Mouse (Mus musculus): ENCODE measurements around the gene Rbp4. TPM values are rescaled to one million over a fixed set of nuclear protein-coding genes. Genes with fewer than 3 reads are reported as not detected.

Rbp4 gene
- polyA plus RNA-seq (2015; fragmentation: Nextera tagmentation; extraction: Ambion mirVana): 1,559 and 1,745 TPM in 2 replicates

GRCm38 (mm10) chr19:38125219-38125610 lies at the start of gene Rbp4:
Rbp4 (minus strand) TSS chr19:38125281.
- 44% methylated on average over 6 of the region's 6 CpGs for WGBS (ENCODE audit: insufficient replicate concordance)
- peak within 1 kb of the TSS; percentile 65 for H3K9ac ChIP-seq
- H3K4me3 ChIP-seq (replicated peaks): peak within 1 kb of the TSS; percentile 53
- no peak for DNase-seq
- no peaks in the 10 kb centered on the region for H3K9me3 ChIP-seq (replicated peaks)
- peaks cover 35% of the 10 kb centered on the region for H3K27me3 ChIP-seq
- H3K4me2 ChIP-seq: peak within 1 kb of the TSS; percentile 56
- no peaks in the 10 kb centered on the region for H3K36me3 ChIP-seq
- ATAC-seq (ENCODE audit: low read depth): peak; percentile 18; the same call in 1 of the 2 replicates
- H3K4me1 ChIP-seq (replicated peaks): peaks cover 4% of the 10 kb centered on the region; the same call in 1 of the 2 replicates
- H3K27ac ChIP-seq: peak within 1 kb of the TSS; percentile 91

- H3K27ac ChIP-seq: no peak overlapping the region
- H3K4me2 ChIP-seq: no peak overlapping the region
- H3K9me3 ChIP-seq (replicated peaks): no peaks in the 10 kb centered on the region
- no peak overlapping the region for H3K9ac ChIP-seq
- ATAC-seq (ENCODE audit: low read depth) (no peak), DNase-seq (no peak)
- H3K36me3 ChIP-seq: 0 out of 2 replicates have a peak, but pooled peaks cover 5% of the 10 kb centered on the region
- no peaks in the 10 kb centered on the region for H3K27me3 ChIP-seq
- 19% methylated on average over 2 of the region's 2 CpGs for WGBS (ENCODE audit: insufficient replicate concordance)
- H3K4me3 ChIP-seq (replicated peaks): no peak overlapping the region
- H3K4me1 ChIP-seq (replicated peaks): no peaks in the 10 kb centered on the region
Measured at GRCm38 (mm10) chr19:38164633-38165032, 39.6 kb upstream of the Rbp4 start.

DNA sequence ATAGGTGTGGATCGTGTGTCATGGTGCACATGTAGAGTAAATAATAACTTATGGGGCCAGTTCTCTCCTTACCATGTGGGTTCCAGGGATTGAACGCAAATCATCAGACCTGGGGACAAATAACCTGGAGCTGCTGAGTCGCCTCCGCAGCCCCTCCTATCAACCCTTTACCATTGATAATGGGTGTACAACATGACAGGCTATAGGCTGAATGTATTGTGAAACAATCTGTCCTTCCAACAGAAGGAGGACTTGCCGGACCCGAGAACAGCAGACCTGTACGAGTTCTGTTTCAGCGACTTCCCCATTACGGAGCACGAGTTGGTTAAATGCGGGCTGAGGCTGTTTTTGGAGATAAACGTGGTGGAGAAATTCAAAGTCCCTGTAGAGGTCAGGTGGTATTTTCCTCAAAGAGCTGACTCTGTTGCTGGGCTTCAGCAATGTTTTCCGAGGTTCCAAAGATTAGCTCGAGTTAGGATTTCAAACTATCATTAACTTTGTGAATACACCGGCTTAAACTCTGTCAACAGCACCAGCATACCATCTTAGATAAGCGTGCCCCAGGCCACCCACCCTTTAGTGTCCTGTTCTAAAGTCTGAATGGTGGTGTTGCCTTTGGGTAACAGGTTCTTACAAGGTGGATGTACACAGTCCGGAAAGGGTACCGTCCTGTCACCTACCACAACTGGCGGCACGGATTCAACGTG lies 36.7 kb upstream of the Rbp4 start:
- no peak for DNase-seq
- no peaks in the 10 kb centered on the region for H3K4me1 ChIP-seq (replicated peaks)
- H3K4me3 ChIP-seq (replicated peaks): 0 out of 2 replicates have a peak overlapping the region, but pooled peaks have one; percentile 28
- peak overlapping the region; percentile 72 for H3K27ac ChIP-seq
- 60% methylated on average over 21 of the region's 21 CpGs for WGBS (ENCODE audit: insufficient replicate concordance)
- peak; percentile 73 for ATAC-seq (ENCODE audit: low read depth)
- H3K9me3 ChIP-seq (replicated peaks): no peaks in the 10 kb centered on the region
- no peak overlapping the region for H3K9ac ChIP-seq
- H3K27me3 ChIP-seq: no peaks in the 10 kb centered on the region
- peak overlapping the region; percentile 40 for H3K4me2 ChIP-seq
- H3K36me3 ChIP-seq: no peaks in the 10 kb centered on the region

- DNase-seq (no peak), ATAC-seq (ENCODE audit: low read depth) (no peak)
- 87% methylated on average over 1 of the region's 1 CpGs for WGBS (ENCODE audit: insufficient replicate concordance)
- Histone ChIP-seq H3K27ac (no peak overlapping the region), H3K4me1 (replicated peaks) (no peaks in the 10 kb centered on the region), H3K9me3 (replicated peaks) (no peaks in the 10 kb centered on the region), H3K9ac (no peak overlapping the region), H3K4me3 (replicated peaks) (no peak overlapping the region), H3K4me2 (no peak overlapping the region), H3K27me3 (no peaks in the 10 kb centered on the region), H3K36me3 (no peaks in the 10 kb centered on the region)
Measured at GRCm38 (mm10) chr19:38156243-38156642, 31.2 kb upstream of the Rbp4 start.

- no peaks in the 10 kb centered on the region for H3K36me3 ChIP-seq
- DNase-seq: no peak
- no peaks in the 10 kb centered on the region for H3K9me3 ChIP-seq (replicated peaks)
- WGBS (ENCODE audit: insufficient replicate concordance): 32% methylated on average over 4 of the region's 4 CpGs
- no peak overlapping the region for H3K9ac ChIP-seq
- no peak for ATAC-seq (ENCODE audit: low read depth)
- no peaks in the 10 kb centered on the region for H3K27me3 ChIP-seq
- no peak overlapping the region for H3K4me3 ChIP-seq (replicated peaks)
- H3K27ac ChIP-seq: no peak overlapping the region
- H3K4me1 ChIP-seq (replicated peaks): no peaks in the 10 kb centered on the region
- no peak overlapping the region for H3K4me2 ChIP-seq
Measured at GRCm38 (mm10) chr19:38143540-38144271, 18.6 kb upstream of the Rbp4 start.

DNA sequence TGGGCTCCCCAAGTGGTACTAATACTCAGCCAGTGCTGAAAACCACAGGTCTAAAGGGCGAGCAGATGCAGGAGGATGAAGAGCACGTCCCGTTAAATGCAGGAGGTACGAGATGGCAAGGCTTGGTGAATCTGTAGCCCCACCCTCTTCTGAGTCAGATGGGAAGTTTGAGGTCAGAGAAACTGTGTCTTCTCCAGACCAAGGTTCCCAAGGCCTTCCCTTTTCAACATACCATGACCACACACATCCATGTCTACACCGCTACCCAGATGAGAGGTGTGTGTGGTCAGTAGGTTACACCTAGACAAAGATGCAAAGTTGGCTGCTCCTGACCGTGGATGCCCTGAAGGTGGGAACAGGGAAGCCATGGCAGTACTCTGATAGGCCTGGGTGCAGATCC lies 9.7 kb upstream of the Rbp4 start:
- no peak overlapping the region for H3K4me3 ChIP-seq (replicated peaks)
- no peaks in the 10 kb centered on the region for H3K27me3 ChIP-seq
- DNase-seq: no peak
- H3K27ac ChIP-seq: peak overlapping the region; percentile 61; the same call in 1 of the 2 replicates
- no peaks in the 10 kb centered on the region for H3K9me3 ChIP-seq (replicated peaks)
- WGBS (ENCODE audit: insufficient replicate concordance): 49% methylated on average over 6 of the region's 6 CpGs
- H3K4me1 ChIP-seq (replicated peaks): peaks cover 13% of the 10 kb centered on the region
- no peaks in the 10 kb centered on the region for H3K36me3 ChIP-seq
- no peak overlapping the region for H3K4me2 ChIP-seq
- 0 out of 2 replicates have a peak, but pooled peaks have one; percentile 7 for ATAC-seq (ENCODE audit: low read depth)
- H3K9ac ChIP-seq: no peak overlapping the region

DNA sequence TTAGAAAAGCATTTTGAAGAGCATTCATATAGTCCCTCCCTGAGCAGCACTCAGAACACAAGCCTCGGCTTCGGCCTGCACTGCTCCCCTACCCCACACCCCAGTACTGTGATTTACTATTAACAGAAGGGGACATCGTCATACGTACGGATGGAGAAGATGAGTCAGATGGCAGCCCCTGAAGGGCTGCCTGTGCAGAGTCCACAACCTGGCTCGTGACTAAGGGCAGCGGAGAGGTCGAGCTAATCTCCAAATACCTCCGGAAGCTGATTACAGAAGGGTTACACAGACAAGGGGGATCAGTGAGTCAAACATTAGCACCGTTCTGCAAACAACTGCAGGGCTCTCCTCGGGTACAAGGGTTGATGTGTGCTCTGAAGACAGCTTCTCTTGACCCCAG lies 8.9 kb upstream of the Rbp4 start:
- no peaks in the 10 kb centered on the region for H3K9me3 ChIP-seq (replicated peaks)
- H3K36me3 ChIP-seq: no peaks in the 10 kb centered on the region
- WGBS (ENCODE audit: insufficient replicate concordance): 47% methylated on average over 11 of the region's 11 CpGs
- no peak overlapping the region for H3K4me2 ChIP-seq
- DNase-seq (no peak), ATAC-seq (ENCODE audit: low read depth) (peak; percentile 88)
- H3K4me1 ChIP-seq (replicated peaks): peaks cover 13% of the 10 kb centered on the region
- peak overlapping the region; percentile 62 for H3K27ac ChIP-seq
- H3K4me3 ChIP-seq (replicated peaks): no peak overlapping the region
- no peaks in the 10 kb centered on the region for H3K27me3 ChIP-seq
- no peak overlapping the region for H3K9ac ChIP-seq

DNA sequence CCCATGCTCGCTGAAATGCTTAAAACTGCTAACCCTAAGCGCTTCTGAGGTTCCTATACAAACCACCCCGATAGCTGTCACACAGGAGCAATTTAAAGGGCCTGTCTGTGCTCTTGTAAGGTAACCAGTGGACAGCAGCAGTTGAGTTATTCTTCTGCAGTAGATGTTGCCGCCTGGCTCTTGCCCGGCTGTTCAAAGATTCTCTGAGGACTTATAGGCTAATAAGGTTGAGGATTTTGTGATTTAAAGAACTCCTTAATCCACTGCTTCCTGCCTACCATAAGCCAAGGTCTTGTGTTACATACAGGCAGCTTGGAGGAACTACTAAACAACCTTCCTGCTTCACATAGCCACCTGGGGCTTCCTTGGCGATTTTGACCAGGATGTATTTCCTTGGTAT lies 7.4 kb upstream of the Rbp4 start, which contains the start of gene Pde6c:
Pde6c (plus strand) TSS at position 301 of the 400 bp plus-strand sequence.
- H3K4me1 ChIP-seq (replicated peaks): peaks cover 13% of the 10 kb centered on the region
- H3K9ac ChIP-seq: no peak within 1 kb of the TSS
- no peaks in the 10 kb centered on the region for H3K36me3 ChIP-seq
- no peaks in the 10 kb centered on the region for H3K9me3 ChIP-seq (replicated peaks)
- ATAC-seq (ENCODE audit: low read depth) (no peak), DNase-seq (no peak)
- no peak within 1 kb of the TSS for H3K4me3 ChIP-seq (replicated peaks)
- H3K4me2 ChIP-seq: no peak within 1 kb of the TSS
- H3K27ac ChIP-seq: peak within 1 kb of the TSS; percentile 62
- no peaks in the 10 kb centered on the region for H3K27me3 ChIP-seq
- WGBS (ENCODE audit: insufficient replicate concordance): 58% methylated on average over 6 of the region's 6 CpGs

DNA sequence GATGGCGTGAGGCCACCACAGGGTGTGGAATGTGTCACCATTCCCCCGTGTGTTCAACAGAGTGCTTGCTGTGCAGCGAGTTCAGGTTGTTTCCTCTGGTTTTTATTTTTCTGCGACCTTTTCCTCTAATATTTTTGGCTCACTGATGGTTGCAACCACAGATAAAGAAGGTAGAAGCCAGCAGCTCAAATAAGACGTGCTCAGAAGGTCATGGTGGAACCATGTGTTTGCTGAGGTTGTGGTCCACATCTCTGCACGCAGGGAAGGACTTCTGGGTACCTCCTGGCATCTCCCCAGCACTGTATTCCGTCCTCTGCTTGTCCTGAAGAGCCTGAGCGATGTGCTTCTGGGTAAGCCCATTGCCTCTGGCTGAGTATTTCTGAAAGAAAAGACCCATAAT lies 1.6 kb upstream of the Rbp4 start:
- H3K4me3 ChIP-seq (replicated peaks): no peak overlapping the region
- no peaks in the 10 kb centered on the region for H3K36me3 ChIP-seq
- H3K9ac ChIP-seq: no peak overlapping the region
- 44% methylated on average over 8 of the region's 8 CpGs for WGBS (ENCODE audit: insufficient replicate concordance)
- no peaks in the 10 kb centered on the region for H3K9me3 ChIP-seq (replicated peaks)
- ATAC-seq (ENCODE audit: low read depth) (no peak), DNase-seq (no peak)
- H3K27ac ChIP-seq: no peak overlapping the region
- peaks cover 35% of the 10 kb centered on the region for H3K27me3 ChIP-seq
- H3K4me2 ChIP-seq: no peak overlapping the region
- peaks cover 4% of the 10 kb centered on the region; the same call in 1 of the 2 replicates for H3K4me1 ChIP-seq (replicated peaks)

GRCm38 (mm10) chr19:38124401-38125218 lies 471 bp downstream of the Rbp4 start:
- 2% methylated on average over 53 of the region's 77 CpGs for WGBS (ENCODE audit: insufficient replicate concordance)
- H3K4me3 ChIP-seq (replicated peaks): peak overlapping the region; percentile 53
- peaks cover 4% of the 10 kb centered on the region; the same call in 1 of the 2 replicates for H3K4me1 ChIP-seq (replicated peaks)
- peaks cover 35% of the 10 kb centered on the region for H3K27me3 ChIP-seq
- no peaks in the 10 kb centered on the region for H3K36me3 ChIP-seq
- DNase-seq: no peak
- peak; percentile 72 for ATAC-seq (ENCODE audit: low read depth)
- peak overlapping the region; percentile 56 for H3K4me2 ChIP-seq
- no peaks in the 10 kb centered on the region for H3K9me3 ChIP-seq (replicated peaks)
- H3K9ac ChIP-seq: peak overlapping the region; percentile 65
- H3K27ac ChIP-seq: peak overlapping the region; percentile 91

- H3K4me2 ChIP-seq: peak overlapping the region; percentile 56
- 19% methylated on average over 9 of the region's 9 CpGs for WGBS (ENCODE audit: insufficient replicate concordance)
Measured at GRCm38 (mm10) chr19:38123921-38124320, 1.2 kb downstream of the Rbp4 start.

More at GRCm38 (mm10) chr19:38123921-38124320, 1.2 kb downstream of the Rbp4 start:
- no peaks in the 10 kb centered on the region for H3K9me3 ChIP-seq (replicated peaks)
- H3K9ac ChIP-seq: peak overlapping the region; percentile 65
- H3K4me3 ChIP-seq (replicated peaks): peak overlapping the region; percentile 53
- H3K36me3 ChIP-seq: no peaks in the 10 kb centered on the region
- ATAC-seq (ENCODE audit: low read depth) (no peak), DNase-seq (no peak)
- H3K27me3 ChIP-seq: peaks cover 35% of the 10 kb centered on the region
- peaks cover 4% of the 10 kb centered on the region; the same call in 1 of the 2 replicates for H3K4me1 ChIP-seq (replicated peaks)
- H3K27ac ChIP-seq: peak overlapping the region; percentile 66
